Mouse (Mus musculus) stomach, adult 2 months (tissue): ENCODE measurements around the gene Vmn2r11. TPM values are rescaled to one million over a fixed set of nuclear protein-coding genes. Genes with fewer than 3 reads are reported as not detected.

Experiments used
- polyA plus RNA-seq: library from polyadenylated mRNA; depleted of rRNA; stranded (reverse); fragments of >200 nt; gene quantifications from 2 replicates; pipeline ENCODE4 v1.2.3, GENCODE M21; 2012; rRNA removed

The Vmn2r11 gene
- polyA plus RNA-seq = not detected in 2 replicates

DNA sequence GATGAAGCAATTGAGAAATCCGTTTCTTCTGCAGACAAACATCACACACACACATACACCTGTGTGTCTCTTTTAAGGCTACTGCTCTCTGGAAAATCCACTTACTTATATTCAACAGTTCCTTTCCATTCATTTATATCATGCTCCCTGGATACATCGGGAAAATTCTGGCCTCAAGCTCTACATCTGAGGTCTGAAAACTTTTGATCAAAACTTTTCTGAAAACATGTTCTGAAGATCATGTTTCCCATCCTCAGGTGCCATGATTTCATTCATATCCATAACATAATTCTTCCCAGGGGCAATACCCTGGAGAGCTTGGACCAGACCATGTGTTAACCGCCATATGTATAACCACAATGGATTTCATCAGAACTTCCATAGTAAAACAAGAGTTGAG lies at the start of gene Vmn2r11:
Gene Vmn2r11 (minus strand): TSS at position 101 of the 400 bp plus-strand sequence.

DNA sequence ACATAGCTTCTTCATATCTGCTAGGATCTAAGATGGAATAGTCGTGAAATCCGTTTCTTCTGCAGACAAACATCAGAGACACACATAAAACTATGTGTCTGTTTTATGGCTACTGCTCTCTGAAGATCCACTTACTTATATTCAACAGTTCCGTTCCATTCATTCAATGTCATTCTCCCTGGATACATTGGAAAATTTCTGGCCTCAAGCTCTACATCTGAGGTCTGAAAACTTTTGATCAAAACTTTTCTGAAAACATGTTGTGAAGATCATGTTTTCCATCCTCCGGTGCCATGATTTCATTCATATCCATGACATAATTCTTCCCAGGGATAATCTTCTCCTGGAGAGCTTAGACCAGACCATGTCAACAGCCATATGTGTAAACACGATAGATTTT lies 38.5 kb upstream of the Vmn2r11 start, which contains the start of gene Vmn2r12:
Gene Vmn2r12 (minus strand): TSS at position 101 of the 400 bp plus-strand sequence.

DNA sequence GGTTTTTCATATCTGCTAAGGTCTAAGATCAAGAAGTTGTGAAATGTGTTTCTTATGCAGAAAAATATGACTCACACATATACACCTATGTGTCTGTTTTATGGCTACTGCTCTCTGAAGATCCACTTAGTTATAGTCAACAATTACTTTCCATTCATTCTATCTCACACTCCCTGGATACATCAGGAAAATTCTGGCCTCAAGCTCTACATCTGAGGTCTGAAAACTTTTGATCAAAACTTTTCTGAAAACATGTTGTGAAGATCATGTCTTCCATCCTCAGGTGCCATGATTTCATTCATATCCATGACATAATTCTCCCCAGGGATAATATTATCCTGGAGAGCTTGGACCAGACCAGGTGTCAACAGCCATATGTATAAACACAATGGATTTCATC lies 52.9 kb downstream of the Vmn2r11 start, which contains the start of gene Vmn2r10:
Gene Vmn2r10 (minus strand): TSS at position 101 of the 400 bp plus-strand sequence.

Other genes starting within 250 kb of the Vmn2r11 start
- gene Vmn2r9, start 207.0 kb downstream of the Vmn2r11 start, polyA plus RNA-seq = not detected in 2 replicates
- gene Vmn2r10, start 53.0 kb downstream of the Vmn2r11 start, polyA plus RNA-seq = not detected in 2 replicates
- gene Vmn2r12, start 38.4 kb upstream of the Vmn2r11 start, polyA plus RNA-seq = not detected in 2 replicates
- gene Vmn2r13, start 132.6 kb upstream of the Vmn2r11 start, polyA plus RNA-seq = not detected in 2 replicates
- not detected in 2 replicates for gene Vmn2r14, start 165.1 kb upstream of the Vmn2r11 start, polyA plus RNA-seq
- not detected in 2 replicates for gene Vmn2r15, start 238.1 kb upstream of the Vmn2r11 start, polyA plus RNA-seq